In the genomic region with DNA sequence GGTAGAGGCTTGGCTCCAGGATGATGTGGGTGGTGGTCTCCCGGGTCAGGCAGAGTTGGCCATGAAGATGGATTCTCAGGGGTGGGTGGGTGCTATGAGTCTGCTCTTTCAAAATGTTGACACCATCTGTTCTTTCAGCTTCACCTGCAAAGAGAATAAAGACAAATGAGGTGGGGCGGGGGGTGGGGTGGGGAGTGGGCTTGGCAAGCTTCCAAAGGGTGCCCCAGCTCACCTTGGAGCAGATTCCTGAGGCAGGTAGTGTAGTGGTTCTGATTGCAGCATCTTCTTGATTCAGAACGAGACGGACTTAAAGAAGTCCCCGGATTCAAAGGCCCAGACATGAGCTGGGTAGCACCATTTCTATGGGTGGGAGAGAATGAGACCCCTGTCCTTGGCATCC, we compare ENCODE assay signal across 10 mouse cellular contexts. TPM values are rescaled to one million over a fixed set of nuclear protein-coding genes. Genes with fewer than 3 reads are reported as not detected.
DNase-seq lines count a peak whose midpoint lies in the region; ATAC-seq and TF ChIP-seq lines count a peak whose summit lies in the region.
"Had no signal": no experiment of that assay in that cellular context is flagged by ENCODE, and none has a peak within 500 bp of the region (broad histone marks: within the 10 kb centered on the region; RNA-seq: fewer than 3 reads in every experiment).

No protein-coding gene starts in this region.

- peak overlapping the region; percentile 52 for H3K4me3 ChIP-seq in erythroblast, embryonic 14.5 days (replicated peaks)
- peak overlapping the region; percentile 51 for H3K4me3 ChIP-seq in kidney, embryonic 15.5 days (replicated peaks)
- H3K4me3 ChIP-seq in limb, embryonic 10.5 days, result peak overlapping the region; percentile 60
- peak overlapping the region; percentile 17; the same call in 1 of the 2 replicates for H3K4me3 ChIP-seq in neural tube, embryonic 15.5 days (replicated peaks)
- no peak overlapping the region for H3K4me3 ChIP-seq in thymus, adult 2 months (ENCODE audit: control insufficient read depth, insufficient read depth, low read length)

- no peak for ATAC-seq in erythroblast, adult 5-6 weeks (replicated peaks; ENCODE audit: low FRiP score, poor library complexity, severe bottlenecking)
- no peak for ATAC-seq in kidney, embryonic 15.5 days (replicated peaks; ENCODE audit: low FRiP score)
- ATAC-seq in neural tube, embryonic 15.5 days (ENCODE audit: low FRiP score), result no peak

- no peak for TF ChIP-seq POLR2A in thymus, adult 2 months (IDR thresholded peaks at IDR 0.05; ENCODE audit: control insufficient read depth, extremely low read depth, insufficient read depth, low read length, poor library complexity)

- H3K9me3 ChIP-seq in erythroblast, embryonic 14.5 days (ENCODE audit: control insufficient read depth, low read length), result peaks cover 16% of the 10 kb centered on the region
- 0 out of 2 replicates have a peak, but pooled peaks cover 8% of the 10 kb centered on the region for H3K9me3 ChIP-seq in kidney, embryonic 15.5 days (replicated peaks)
- H3K9me3 ChIP-seq in limb, embryonic 10.5 days (replicated peaks), result peaks cover 10% of the 10 kb centered on the region
- peaks cover 3% of the 10 kb centered on the region; the same call in 1 of the 2 replicates for H3K9me3 ChIP-seq in neural tube, embryonic 15.5 days (replicated peaks)

- no peak for DNase-seq in kidney, postnatal 36 days
- no peak for DNase-seq in limb, embryonic 10.5 days (ENCODE audit: low spot score)
- DNase-seq in cerebellum, postnatal 25 days, result no peak
- no peak for DNase-seq in thymus, adult 2 months
- DNase-seq: gastrocnemius, postnatal 25 days; thymus, postnatal 14 days had no signal

- peaks cover 22% of the 10 kb centered on the region for H3K27me3 ChIP-seq in erythroblast, embryonic 14.5 days (ENCODE audit: control insufficient read depth)
- no peaks in the 10 kb centered on the region for H3K27me3 ChIP-seq in kidney, embryonic 15.5 days
- H3K27me3 ChIP-seq in limb, embryonic 10.5 days (ENCODE audit: low read depth, poor library complexity, severe bottlenecking), result no peaks in the 10 kb centered on the region
- no peaks in the 10 kb centered on the region for H3K27me3 ChIP-seq in neural tube, embryonic 15.5 days (replicated peaks)
- H3K27me3 ChIP-seq in thymus, adult 2 months (ENCODE audit: control insufficient read depth, insufficient read depth, low read length), result no peaks in the 10 kb centered on the region

- H3K9ac ChIP-seq in kidney, embryonic 15.5 days, result peak overlapping the region; percentile 62
- H3K9ac ChIP-seq in neural tube, embryonic 15.5 days (replicated peaks), result no peak overlapping the region

- no peak for TF ChIP-seq CTCF in thymus, adult 2 months (IDR thresholded peaks at IDR 0.05; ENCODE audit: borderline replicate concordance, control insufficient read depth, extremely low read depth, insufficient read depth, low read length, poor library complexity)

- WGBS in kidney, embryonic 15.5 days, result 71% methylated on average over 5 of the region's 5 CpGs
- 79% methylated on average over 5 of the region's 5 CpGs for WGBS in limb, embryonic 10.5 days
- 91% methylated on average over 5 of the region's 5 CpGs for WGBS in neural tube, embryonic 15.5 days
- 95% methylated on average over 5 of the region's 5 CpGs for WGBS in thymus, adult 2 months

- H3K4me1 ChIP-seq in erythroblast, embryonic 14.5 days (ENCODE audit: control insufficient read depth), result peaks cover 19% of the 10 kb centered on the region
- peaks cover 84% of the 10 kb centered on the region for H3K4me1 ChIP-seq in kidney, embryonic 15.5 days
- H3K4me1 ChIP-seq in limb, embryonic 10.5 days, result peaks cover 87% of the 10 kb centered on the region
- H3K4me1 ChIP-seq in neural tube, embryonic 15.5 days, result peaks cover 21% of the 10 kb centered on the region
- H3K4me1 ChIP-seq in thymus, adult 2 months (replicated peaks; ENCODE audit: control insufficient read depth, insufficient read depth, low read length), result peaks cover 9% of the 10 kb centered on the region; the same call in 1 of the 2 replicates

- H3K27ac ChIP-seq in kidney, embryonic 15.5 days, result peak overlapping the region; percentile 91
- peak overlapping the region; percentile 91 for H3K27ac ChIP-seq in limb, embryonic 10.5 days
- H3K27ac ChIP-seq in neural tube, embryonic 15.5 days (replicated peaks), result no peak overlapping the region
- H3K27ac ChIP-seq in thymus, adult 2 months (ENCODE audit: control insufficient read depth, insufficient read depth, low read length), result no peak overlapping the region

- peak overlapping the region; percentile 61 for H3K4me2 ChIP-seq in kidney, embryonic 15.5 days
- 0 out of 2 replicates have a peak overlapping the region, but pooled peaks have one; percentile 22 for H3K4me2 ChIP-seq in neural tube, embryonic 15.5 days

- H3K36me3 ChIP-seq in erythroblast, embryonic 14.5 days (ENCODE audit: control insufficient read depth), result no peaks in the 10 kb centered on the region; the same call in 1 of the 2 replicates
- H3K36me3 ChIP-seq in kidney, embryonic 15.5 days, result no peaks in the 10 kb centered on the region
- peaks cover 16% of the 10 kb centered on the region for H3K36me3 ChIP-seq in limb, embryonic 10.5 days
- H3K36me3 ChIP-seq in neural tube, embryonic 15.5 days, result no peaks in the 10 kb centered on the region
- H3K36me3 ChIP-seq in thymus, adult 2 months (ENCODE audit: control insufficient read depth, insufficient read depth, low read length), result no peaks in the 10 kb centered on the region

RNA-seq across cellular contexts. Expression of gene Mrpl23, which starts 43.5 kb away (rescaled TPM):
- 0.90 and 2.4 TPM in 2 replicates for polyA plus RNA-seq in erythroblast, embryonic 14.5 days (2012)
- not detected in 2 replicates for total RNA-seq in erythroblast, adult 5-6 weeks (2015; ENCODE audit: low replicate concordance)
- total RNA-seq in erythroblast, adult 5-6 weeks (2017; ENCODE audit: low replicate concordance), result 3.7 and 8.1 TPM in 2 replicates
- 25.8 and 26.8 TPM in 2 replicates for polyA plus RNA-seq in kidney, embryonic 15.5 days (2015; fragmentation: Nextera tagmentation; extraction: Ambion mirVana)
- polyA plus RNA-seq in limb, embryonic 10.5 days (2016; fragmentation: Nextera tagmentation; extraction: Ambion mirVana), result 25.9 and 33.7 TPM in 2 replicates
- polyA plus RNA-seq in neural tube, embryonic 15.5 days (2015; fragmentation: Nextera tagmentation; extraction: Ambion mirVana), result 21.0 and 27.9 TPM in 2 replicates
- 16.7 and 21.3 TPM in 2 replicates for polyA plus RNA-seq in thymus, adult 2 months (2012; rRNA removed)

Comparison
In these comparisons a context has a peak if more than half of its experiments do, and no peak if none do; other contexts are left out.
1. H3K27ac ChIP-seq: peak in kidney, embryonic 15.5 days (single experiment) and limb, embryonic 10.5 days (single experiment); none in neural tube, embryonic 15.5 days (single experiment) and thymus, adult 2 months (single experiment).